Mouse (Mus musculus): ENCODE data around the gene Ackr4. TPM values are rescaled to one million over a fixed set of nuclear protein-coding genes. Genes with fewer than 3 reads are reported as not detected.

The Ackr4 gene
- polyA plus RNA-seq, 1 experiment from 2014 or later: 0.86 TPM

- H3K4me2 ChIP-seq: no peak overlapping the region
- no peak overlapping the region for H3K27ac ChIP-seq
- H3K9ac ChIP-seq: no peak overlapping the region
- H3K36me3 ChIP-seq: no peaks in the 10 kb centered on the region
- H3K4me1 ChIP-seq: no peaks in the 10 kb centered on the region
- 91% methylated on average over 1 of the region's 1 CpGs for WGBS
- no peak overlapping the region for H3K4me3 ChIP-seq
- H3K27me3 ChIP-seq: no peaks in the 10 kb centered on the region
- H3K9me3 ChIP-seq: no peaks in the 10 kb centered on the region
- no peak for ATAC-seq (ENCODE audit: insufficient number of reproducible peaks, insufficient read depth, low FRiP score, low TSS enrichment, low read depth)
Observed at GRCm38 (mm10) chr9:104078780-104079179, 48.0 kb downstream of the Ackr4 start.

GRCm38 (mm10) chr9:104075808-104076207 is 50.9 kb downstream of the Ackr4 start:
- Histone ChIP-seq H3K4me2 (no peak overlapping the region), H3K9ac (no peak overlapping the region), H3K4me1 (no peaks in the 10 kb centered on the region), H3K36me3 (no peaks in the 10 kb centered on the region), H3K4me3 (no peak overlapping the region), H3K9me3 (no peaks in the 10 kb centered on the region), H3K27ac (no peak overlapping the region), H3K27me3 (no peaks in the 10 kb centered on the region)
- no peak for ATAC-seq (ENCODE audit: insufficient number of reproducible peaks, insufficient read depth, low FRiP score, low TSS enrichment, low read depth)
- WGBS: 64% methylated on average over 2 of the region's 2 CpGs

- Histone ChIP-seq H3K4me2 (no peak overlapping the region), H3K36me3 (no peaks in the 10 kb centered on the region), H3K27ac (no peak overlapping the region), H3K9me3 (no peaks in the 10 kb centered on the region), H3K27me3 (no peaks in the 10 kb centered on the region), H3K9ac (no peak overlapping the region), H3K4me3 (no peak overlapping the region), H3K4me1 (no peaks in the 10 kb centered on the region)
- ATAC-seq (ENCODE audit: insufficient number of reproducible peaks, insufficient read depth, low FRiP score, low TSS enrichment, low read depth): no peak
- WGBS: 79% methylated on average over 8 of the region's 8 CpGs
Observed at GRCm38 (mm10) chr9:104070863-104071604, 55.7 kb downstream of the Ackr4 start.

GRCm38 (mm10) chr9:104070241-104070640 is 56.5 kb downstream of the Ackr4 start:
- no peak for ATAC-seq (ENCODE audit: insufficient number of reproducible peaks, insufficient read depth, low FRiP score, low TSS enrichment, low read depth)
- no peak overlapping the region for H3K27ac ChIP-seq
- no peaks in the 10 kb centered on the region for H3K9me3 ChIP-seq
- H3K9ac ChIP-seq: no peak overlapping the region
- no peaks in the 10 kb centered on the region for H3K36me3 ChIP-seq
- no peak overlapping the region for H3K4me3 ChIP-seq
- H3K4me1 ChIP-seq: no peaks in the 10 kb centered on the region
- H3K27me3 ChIP-seq: no peaks in the 10 kb centered on the region
- 77% methylated on average over 4 of the region's 4 CpGs for WGBS
- no peak overlapping the region for H3K4me2 ChIP-seq

GRCm38 (mm10) chr9:104064571-104064970 is 62.2 kb downstream of the Ackr4 start:
- H3K4me3 ChIP-seq: no peak overlapping the region
- no peak for ATAC-seq (ENCODE audit: insufficient number of reproducible peaks, insufficient read depth, low FRiP score, low TSS enrichment, low read depth)
- no peaks in the 10 kb centered on the region for H3K9me3 ChIP-seq

GRCm38 (mm10) chr9:104063244-104063961 is 63.3 kb downstream of the Ackr4 start, which contains the start of gene Acad11:
Gene Acad11 (plus strand): TSS chr9:104063377.
- Histone ChIP-seq H3K9ac (peak within 1 kb of the TSS; percentile 93), H3K9me3 (no peaks in the 10 kb centered on the region), H3K4me1 (peaks cover 19% of the 10 kb centered on the region), H3K36me3 (peaks cover 24% of the 10 kb centered on the region), H3K4me3 (peak within 1 kb of the TSS; percentile 100), H3K4me2 (peak within 1 kb of the TSS; percentile 86), H3K27me3 (no peaks in the 10 kb centered on the region), H3K27ac (peak within 1 kb of the TSS; percentile 73)
- WGBS: under 1% methylated on average over 29 of the region's 30 CpGs
- ATAC-seq (ENCODE audit: insufficient number of reproducible peaks, insufficient read depth, low FRiP score, low TSS enrichment, low read depth): peak; percentile 92

More at GRCm38 (mm10) chr9:104064571-104064970, 62.2 kb downstream of the Ackr4 start:
- H3K36me3 ChIP-seq: peaks cover 17% of the 10 kb centered on the region
- H3K9ac ChIP-seq: no peak overlapping the region
- peaks cover 19% of the 10 kb centered on the region for H3K4me1 ChIP-seq
- H3K4me2 ChIP-seq: no peak overlapping the region; the same call in 1 of the 2 replicates
- H3K27me3 ChIP-seq: no peaks in the 10 kb centered on the region
- WGBS: 30% methylated on average over 1 of the region's 1 CpGs
- H3K27ac ChIP-seq: no peak overlapping the region

GRCm38 (mm10) chr9:104062430-104063243 is 64.1 kb downstream of the Ackr4 start, which contains the start of gene Uba5:
Gene Uba5 (minus strand): TSS chr9:104063134.
- Histone ChIP-seq H3K4me3 (peak within 1 kb of the TSS; percentile 100), H3K27me3 (no peaks in the 10 kb centered on the region), H3K4me2 (peak within 1 kb of the TSS; percentile 86), H3K4me1 (peaks cover 19% of the 10 kb centered on the region), H3K36me3 (peaks cover 31% of the 10 kb centered on the region), H3K9ac (peak within 1 kb of the TSS; percentile 93), H3K27ac (peak within 1 kb of the TSS; percentile 73), H3K9me3 (no peaks in the 10 kb centered on the region)
- under 1% methylated on average over 59 of the region's 59 CpGs for whole genome bisulfite sequencing
- no peak for ATAC-seq (ENCODE audit: insufficient number of reproducible peaks, insufficient read depth, low FRiP score, low TSS enrichment, low read depth)

GRCm38 (mm10) chr9:104051028-104051427 is 75.7 kb downstream of the Ackr4 start:
- WGBS: 91% methylated on average over 6 of the region's 6 CpGs
- Histone ChIP-seq H3K36me3 (peaks cover 94% of the 10 kb centered on the region), H3K4me2 (no peak overlapping the region), H3K4me1 (no peaks in the 10 kb centered on the region), H3K27ac (no peak overlapping the region), H3K9me3 (no peaks in the 10 kb centered on the region), H3K4me3 (no peak overlapping the region), H3K27me3 (no peaks in the 10 kb centered on the region), H3K9ac (no peak overlapping the region)
- no peak for ATAC-seq (ENCODE audit: insufficient number of reproducible peaks, insufficient read depth, low FRiP score, low TSS enrichment, low read depth)

- H3K9me3 ChIP-seq: no peaks in the 10 kb centered on the region
- no peak overlapping the region for H3K9ac ChIP-seq
- H3K36me3 ChIP-seq: peaks cover 52% of the 10 kb centered on the region
- no peaks in the 10 kb centered on the region for H3K4me1 ChIP-seq
- H3K27me3 ChIP-seq: no peaks in the 10 kb centered on the region
- 87% methylated on average over 4 of the region's 4 CpGs for WGBS
- H3K4me2 ChIP-seq: no peak overlapping the region
- no peak overlapping the region for H3K27ac ChIP-seq
- no peak for ATAC-seq (ENCODE audit: insufficient number of reproducible peaks, insufficient read depth, low FRiP score, low TSS enrichment, low read depth)
- H3K4me3 ChIP-seq: no peak overlapping the region
Observed at GRCm38 (mm10) chr9:104043676-104044075, 83.1 kb downstream of the Ackr4 start.

GRCm38 (mm10) chr9:104040362-104040761 is 86.4 kb downstream of the Ackr4 start, which contains the start of gene Gm28305:
Gene Gm28305 (plus strand): TSS chr9:104040662.
- Histone ChIP-seq H3K36me3 (peaks cover 53% of the 10 kb centered on the region), H3K27me3 (no peaks in the 10 kb centered on the region), H3K27ac (no peak within 1 kb of the TSS), H3K4me2 (no peak within 1 kb of the TSS), H3K9ac (no peak within 1 kb of the TSS), H3K4me3 (no peak within 1 kb of the TSS), H3K9me3 (no peaks in the 10 kb centered on the region), H3K4me1 (peaks cover 2% of the 10 kb centered on the region)
- 66% methylated on average over 2 of the region's 2 CpGs for WGBS
- no peak for ATAC-seq (ENCODE audit: insufficient number of reproducible peaks, insufficient read depth, low FRiP score, low TSS enrichment, low read depth)

- Histone ChIP-seq H3K9me3 (no peaks in the 10 kb centered on the region), H3K36me3 (peaks cover 53% of the 10 kb centered on the region), H3K27me3 (no peaks in the 10 kb centered on the region), H3K4me1 (peaks cover 6% of the 10 kb centered on the region), H3K4me3 (no peak overlapping the region), H3K27ac (no peak overlapping the region), H3K9ac (no peak overlapping the region), H3K4me2 (no peak overlapping the region)
- no peak for ATAC-seq (ENCODE audit: insufficient number of reproducible peaks, insufficient read depth, low FRiP score, low TSS enrichment, low read depth)
- 77% methylated on average over 4 of the region's 4 CpGs for WGBS
Observed at GRCm38 (mm10) chr9:104039742-104040141, 87.0 kb downstream of the Ackr4 start.

Measured in embryonic facial prominence, embryonic 13.5 days (tissue).